Mouse (Mus musculus) liver, adult (tissue): ENCODE data around the gene Hmx2.

Experiments
- GATA4 ChIP-seq: IDR thresholded peaks from 2 replicates; pipeline ENCODE4 v1.6.1; 2014; ENCODE audit warnings: mild to moderate bottlenecking, low read length; ENCODE audit not compliant: insufficient replicate concordance

The Hmx2 gene

DNA sequence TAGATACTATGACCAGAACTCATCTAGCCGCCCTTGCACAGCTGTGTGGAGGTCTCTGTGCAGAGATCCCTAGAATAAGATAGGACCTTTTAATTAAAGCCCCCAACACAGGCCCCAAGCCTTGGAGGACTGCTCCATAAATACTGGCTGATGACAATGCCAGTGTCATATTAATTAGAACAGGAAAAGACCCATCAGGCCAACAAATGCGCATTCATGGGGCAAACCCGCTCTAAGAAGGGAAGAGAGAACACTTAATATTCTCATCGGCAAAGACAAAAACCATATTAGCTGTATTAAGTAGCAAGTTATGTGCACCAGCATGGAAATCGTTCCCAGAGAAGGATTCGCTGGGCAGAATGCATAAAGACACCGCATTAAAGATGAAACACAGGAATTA, 53.5 kb downstream of the Hmx2 start:
- TF ChIP-seq GATA4, result no peak

DNA sequence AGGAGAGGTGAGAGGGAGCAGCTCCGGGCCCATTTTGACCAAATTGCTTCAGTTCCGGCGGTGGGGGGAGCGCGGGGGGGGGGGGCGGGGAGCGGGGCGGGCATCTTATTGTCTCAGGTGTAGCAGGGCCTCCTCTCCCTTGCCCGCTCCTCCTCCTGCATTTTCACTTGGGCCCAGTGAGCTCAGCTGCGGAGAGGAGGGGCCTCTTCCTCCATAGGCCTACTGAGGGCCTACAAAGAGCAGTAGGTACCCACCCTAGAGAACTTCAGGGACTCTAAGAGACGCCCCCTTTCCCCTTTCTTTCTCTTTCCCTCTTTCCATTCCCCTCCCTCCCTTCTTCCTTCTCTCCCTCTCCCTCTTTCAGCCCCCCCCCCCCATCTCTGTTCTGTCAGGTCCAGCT, 54.6 kb downstream of the Hmx2 start:
- TF ChIP-seq GATA4, result no peak

DNA sequence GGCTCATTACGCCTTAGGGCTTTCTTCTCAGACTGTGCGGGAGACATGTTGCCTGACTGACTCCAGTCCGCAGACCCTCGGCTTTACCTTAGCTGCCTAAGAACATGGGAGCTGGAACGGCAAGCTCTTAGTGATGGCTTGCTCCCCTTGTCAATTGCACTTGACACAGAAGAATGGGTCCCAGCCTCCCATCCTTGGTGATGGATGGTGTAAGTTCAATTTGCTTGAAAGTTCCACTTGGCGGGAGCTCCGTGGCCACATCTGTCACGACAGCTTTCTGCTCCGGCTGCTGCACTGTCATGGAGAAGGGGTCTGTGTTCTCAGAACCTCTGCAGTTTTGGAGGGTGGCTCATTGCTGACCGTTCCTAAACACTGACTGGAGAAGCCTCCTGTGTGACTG, 56.4 kb downstream of the Hmx2 start:
- TF ChIP-seq GATA4, result no peak

DNA sequence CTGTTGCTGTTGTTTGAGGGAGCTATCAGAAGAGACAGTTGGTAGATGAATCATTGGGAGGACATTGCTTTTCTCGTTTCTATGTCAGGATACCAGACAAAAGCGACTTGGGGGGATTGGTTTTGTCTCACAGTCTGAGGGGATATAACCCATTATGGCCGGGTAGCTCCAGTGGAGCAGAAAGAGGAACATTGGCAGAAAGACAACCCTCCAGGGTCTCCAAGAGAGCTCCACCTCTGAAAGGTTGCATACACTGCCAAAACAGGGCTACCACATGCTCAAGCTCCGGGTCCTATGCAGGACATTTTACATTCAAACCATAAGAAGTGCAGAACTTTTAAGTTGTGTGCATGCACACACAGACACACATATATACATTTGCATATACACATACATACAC, 56.9 kb downstream of the Hmx2 start:
- TF ChIP-seq GATA4, result no peak
